Mouse (Mus musculus): ENCODE results near the gene Ctsh.

- TF ChIP-seq GATA1 (IDR thresholded peaks at IDR 0.05; ENCODE audit: borderline replicate concordance, low read length) (no peak), FLI1 (IDR thresholded peaks at IDR 0.05; ENCODE audit: low read length) (no peak)
Observed at GRCm38 (mm10) chr9:90070174-90070573, 16.2 kb downstream of the Ctsh start.
